Mouse (Mus musculus): Measurements from ENCODE around the gene Skiv2l.

Gene Skiv2l

DNA sequence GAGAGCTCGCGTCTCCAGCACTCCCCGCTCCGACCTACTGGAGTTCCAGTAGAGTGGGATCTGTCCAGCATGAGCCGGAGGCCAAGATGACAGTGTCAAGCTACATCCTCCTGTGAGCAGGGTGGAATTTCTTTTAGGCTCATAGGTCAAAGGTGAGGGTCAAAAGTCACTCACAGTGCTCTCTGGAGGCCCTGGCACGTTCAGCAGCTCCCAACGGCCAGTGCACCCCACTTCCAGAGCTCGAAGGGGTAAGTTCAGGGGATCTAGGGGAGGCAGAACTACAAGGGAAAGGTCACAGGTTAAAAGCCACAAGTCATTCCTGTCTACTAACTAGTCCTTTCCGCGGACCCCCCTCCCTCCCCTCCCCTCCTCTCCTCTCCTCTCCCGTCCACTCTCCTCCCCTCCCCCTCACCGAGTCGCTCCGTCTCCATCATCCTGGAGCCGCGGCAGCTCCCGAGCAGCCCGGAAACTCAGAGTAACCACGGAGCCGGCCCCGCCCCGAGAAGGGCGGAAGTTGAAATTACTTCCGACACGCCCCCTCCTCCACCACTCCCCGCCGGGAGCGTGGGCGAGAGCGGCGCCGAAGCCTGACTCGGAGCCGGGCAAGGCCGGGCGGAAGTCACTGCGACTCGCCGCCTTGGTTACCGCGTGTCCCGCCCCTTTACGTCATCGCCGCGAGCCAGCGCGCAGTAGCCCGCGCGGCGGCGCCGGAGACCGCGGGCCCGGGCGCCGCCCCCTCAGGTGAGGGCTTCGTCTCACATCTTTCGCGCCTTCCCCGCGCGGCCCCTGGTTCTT is at the start of gene Skiv2l, which contains the start of gene Nelfe:
Skiv2l (minus strand) TSS at position 489 of the 795 bp plus-strand sequence.
Nelfe (plus strand) TSS at position 670 of the 795 bp plus-strand sequence.
- CTCF ChIA-PET = interaction anchor here in 3 of 4 experiments (0.6 to 1.4 kb wide), 5 partner anchors 12 to 231 kb away, joined by 3 to 6 read pairs (median 4); partner anchors contain the start of genes Dxo (in 1 of the 3) and Stk19 (in 1 of the 3)
- POLR2A ChIA-PET = interaction anchor here in 3 of 4 experiments (0.6 to 4.1 kb wide), 32 partner anchors 9 to 948 kb away, joined by 3 to 31 read pairs (median 4); partner anchors contain the start of genes Dxo (in 3 of the 3), Stk19 (in 3 of the 3), Agpat1 (in 2 of the 3) and Atf6b (in 1 of the 3)

DNA sequence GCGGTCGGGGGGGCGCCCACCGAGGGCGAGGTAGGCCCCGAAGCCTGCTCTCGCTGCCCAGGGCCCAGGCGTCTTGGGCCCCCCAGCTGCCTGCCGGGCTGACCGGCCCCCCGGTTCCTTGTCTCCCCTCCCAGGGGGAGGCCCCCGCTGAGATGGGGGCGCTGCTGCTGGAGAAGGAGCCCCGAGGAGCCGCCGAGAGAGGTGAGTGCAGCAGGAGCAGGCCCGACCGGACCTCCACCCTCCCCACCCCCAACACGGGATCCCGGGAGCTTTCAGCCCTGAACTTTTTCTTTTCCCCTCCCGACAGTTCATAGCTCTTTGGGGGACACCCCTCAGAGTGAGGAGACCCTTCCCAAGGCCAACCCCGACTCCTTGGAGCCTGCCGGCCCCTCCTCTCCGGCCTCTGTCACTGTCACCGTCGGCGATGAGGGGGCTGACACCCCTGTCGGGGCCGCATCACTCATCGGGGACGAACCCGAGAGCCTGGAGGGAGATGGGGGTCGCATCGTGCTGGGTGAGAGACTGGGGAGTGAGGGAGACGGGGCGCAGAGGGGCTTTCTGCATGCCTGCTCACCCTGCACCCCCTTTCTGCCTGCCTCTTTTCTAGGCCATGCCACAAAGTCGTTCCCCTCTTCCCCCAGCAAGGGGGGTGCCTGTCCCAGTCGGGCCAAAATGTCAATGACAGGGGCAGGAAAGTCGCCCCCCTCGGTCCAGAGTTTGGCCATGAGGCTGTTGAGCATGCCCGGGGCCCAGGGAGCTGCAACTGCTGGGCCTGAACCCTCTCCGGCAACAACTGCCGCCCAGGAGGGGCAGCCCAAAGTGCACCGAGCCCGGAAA is 49.3 kb upstream of the Skiv2l start:
- ChIA-PET CTCF (interaction anchor here in 2 of 4 experiments (0.6 to 1.6 kb wide), 5 partner anchors 10 to 189 kb away, joined by 3 to 5 read pairs (median 4); partner anchors contain the start of gene Neu1 (in 1 of the 2)), POLR2A (interaction anchor here in 3 of 4 experiments (0.6 to 8.4 kb wide), 17 partner anchors 10 to 780 kb away, joined by 3 to 93 read pairs (median 4); partner anchors contain the start of genes Gm20547 (in 1 of the 3), H2-DMa (in 1 of the 3), Lsm2 (in 1 of the 3) and Neu1 (in 1 of the 3))

DNA sequence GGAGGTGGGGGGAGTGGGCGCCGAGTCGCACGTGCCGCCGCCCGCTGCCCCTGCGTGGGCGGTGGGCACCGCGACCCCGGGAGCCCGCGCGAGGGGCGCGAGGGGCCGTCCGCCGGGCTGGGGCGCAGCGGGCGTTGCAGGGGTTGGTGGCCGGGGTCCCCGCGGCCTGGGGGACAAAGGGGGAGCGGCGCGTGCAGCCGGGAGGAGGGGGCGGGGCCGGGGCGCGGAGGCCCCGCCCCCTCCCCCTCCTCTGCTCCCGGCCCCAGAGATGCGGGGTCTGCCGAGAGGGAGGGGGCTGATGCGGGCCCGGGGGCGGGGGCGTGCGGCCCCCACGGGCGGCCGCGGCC is 48.7 kb upstream of the Skiv2l start:
- ChIA-PET POLR2A (interaction anchor here in 3 of 4 experiments (0.6 to 8.4 kb wide), 22 partner anchors 7 to 780 kb away, joined by 3 to 93 read pairs (median 4); partner anchors contain the start of genes Gm20547 (in 2 of the 3), H2-DMa (in 1 of the 3), Neu1 (in 1 of the 3) and Prrc2a (in 1 of the 3)), CTCF (interaction anchor here in 2 of 4 experiments (0.5 to 2.3 kb wide), 7 partner anchors 11 to 190 kb away, joined by 3 to 6 read pairs (median 4); partner anchors contain the start of gene Neu1 (in 1 of the 2))

DNA sequence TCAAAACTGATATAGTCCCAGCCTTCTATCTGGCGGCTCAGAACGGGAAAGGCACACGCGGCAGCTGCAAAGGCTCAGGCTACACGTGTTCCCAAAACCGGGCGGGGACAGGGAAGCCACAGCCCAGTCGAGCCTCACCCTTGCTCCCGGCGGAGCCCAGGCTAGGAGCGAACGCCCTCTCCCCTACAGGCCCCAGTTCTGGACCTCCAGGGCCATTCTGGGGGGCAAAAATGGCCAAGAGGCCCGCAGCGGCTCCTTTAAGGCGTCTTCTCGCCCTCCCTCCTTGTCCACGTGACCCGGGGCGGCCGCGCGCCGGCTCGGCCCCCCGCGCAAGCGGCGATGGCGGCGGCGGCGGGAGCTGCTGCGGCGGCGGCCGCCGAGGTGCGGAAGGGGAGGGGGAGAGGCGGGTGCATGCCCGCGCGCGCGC is 48.2 kb upstream of the Skiv2l start, which contains the start of the genes C2 and Ehmt2:
C2 (minus strand) TSS at position 106 of the 427 bp plus-strand sequence.
Ehmt2 (plus strand) TSS at position 310 of the 427 bp plus-strand sequence.
- POLR2A ChIA-PET = interaction anchor here (0.5 to 8.4 kb wide), 26 partner anchors 7 to 778 kb away, joined by 3 to 93 read pairs (median 4); partner anchors contain the start of genes Gm20547 (in 2 of the 4), Neu1 (in 1 of the 4), Prrc2a (in 1 of the 4) and Skiv2l (in 1 of the 4)
- CTCF ChIA-PET = interaction anchor here in 2 of 4 experiments (0.5 to 2.3 kb wide), 9 partner anchors 9 to 190 kb away, joined by 3 to 10 read pairs (median 4); partner anchors contain the start of gene Neu1 (in 1 of the 2)

DNA sequence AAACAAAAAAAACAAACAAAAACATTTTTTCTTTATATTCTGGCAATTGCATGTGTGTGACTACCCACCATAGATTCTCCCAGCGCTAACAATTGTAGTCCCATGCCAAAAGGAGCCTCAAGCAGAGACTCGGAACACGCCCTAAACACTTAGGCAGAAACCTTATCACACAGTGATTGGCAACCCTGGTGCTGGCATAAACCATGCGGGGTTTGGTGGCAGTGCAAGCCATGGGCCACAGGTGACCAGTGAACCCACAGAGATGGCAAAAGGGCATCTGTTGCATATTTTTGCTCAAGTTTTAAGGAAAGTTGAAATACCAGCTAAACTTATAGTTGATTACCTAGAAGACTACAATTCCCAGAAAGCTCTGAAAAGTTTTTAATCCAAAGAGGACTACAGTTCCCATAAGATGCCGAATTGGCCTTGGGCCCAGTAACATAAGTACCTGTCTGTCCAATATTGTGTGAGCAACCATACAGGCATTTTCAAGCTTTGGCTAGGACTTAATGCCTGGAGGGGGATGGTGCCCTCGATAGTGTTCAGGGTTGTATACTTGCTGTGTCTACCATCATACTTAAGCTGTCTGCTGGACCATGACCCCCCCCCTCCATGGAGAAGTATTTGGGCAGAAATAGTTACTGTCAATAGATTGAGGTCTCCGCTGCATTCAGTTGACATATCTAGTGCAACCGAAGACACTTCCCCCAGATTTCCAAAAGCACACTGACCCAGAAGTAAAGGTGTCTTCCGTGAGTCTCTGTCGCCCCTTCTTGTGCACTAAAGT is 47.6 kb upstream of the Skiv2l start:
- ChIA-PET CTCF (interaction anchor here in 2 of 4 experiments (0.9 to 2.3 kb wide), 6 partner anchors 10 to 55 kb away, joined by 3 to 10 read pairs (median 5); partner anchors contain the start of gene Neu1 (in 1 of the 2)), POLR2A (interaction anchor here (0.5 to 8.4 kb wide), 20 partner anchors 8 to 778 kb away, joined by 3 to 93 read pairs (median 4); partner anchors contain the start of genes Gm20547 (in 1 of the 4), Hspa1a (in 1 of the 4), Hspa1l (in 1 of the 4) and Neu1 (in 1 of the 4))

DNA sequence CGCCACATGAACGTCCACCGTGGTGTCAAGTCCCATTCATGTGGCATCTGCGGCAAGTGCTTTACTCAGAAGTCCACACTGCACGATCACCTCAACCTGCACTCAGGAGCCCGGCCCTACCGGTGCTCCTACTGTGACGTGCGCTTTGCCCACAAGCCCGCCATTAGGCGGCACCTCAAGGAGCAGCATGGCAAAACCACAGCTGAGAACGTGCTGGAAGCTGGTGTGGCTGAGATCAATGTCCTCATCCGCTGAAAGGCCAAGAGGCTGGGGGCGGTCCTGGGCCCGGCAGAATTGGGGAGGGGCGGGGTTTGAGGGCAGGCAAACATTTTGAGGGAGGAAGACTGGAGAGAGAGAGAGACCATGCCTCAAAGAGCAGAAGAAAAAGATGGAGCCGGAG is 46.4 kb upstream of the Skiv2l start:
- POLR2A ChIA-PET = interaction anchor here (0.6 to 8.4 kb wide), 20 partner anchors 9 to 1049 kb away, joined by 3 to 93 read pairs (median 5); partner anchors contain the start of genes H2-DMa (in 1 of the 4), Hspa1a (in 1 of the 4), Hspa1l (in 1 of the 4) and Vars (in 1 of the 4)
- CTCF ChIA-PET = interaction anchor here in 3 of 4 experiments (0.6 to 2.3 kb wide), 4 partner anchors 15 to 555 kb away, joined by 3 to 10 read pairs (median 6); no protein-coding TSS in a partner anchor

DNA sequence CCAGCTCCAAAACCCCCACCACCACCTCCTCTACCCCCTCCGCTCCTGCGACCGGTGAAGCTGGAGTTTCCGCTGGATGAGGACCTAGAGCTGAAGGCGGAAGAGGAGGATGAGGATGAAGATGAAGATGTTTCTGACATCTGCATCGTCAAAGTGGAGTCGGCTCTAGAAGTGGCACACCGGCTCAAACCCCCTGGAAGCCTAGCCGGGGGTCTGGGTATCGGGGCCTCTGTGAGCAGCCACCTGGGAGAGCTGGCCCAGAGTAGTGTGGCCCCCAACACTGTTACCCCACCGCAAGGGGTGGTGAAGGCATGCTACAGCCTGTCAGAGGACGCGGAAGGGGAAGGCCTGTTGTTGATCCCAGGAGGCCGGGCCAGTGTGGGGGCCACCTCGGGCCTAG is 45.7 kb upstream of the Skiv2l start:
- POLR2A ChIA-PET = interaction anchor here (0.6 to 8.4 kb wide), 21 partner anchors 8 to 1049 kb away, joined by 3 to 93 read pairs (median 4); partner anchors contain the start of genes Atf6b (in 1 of the 4), H2-DMa (in 1 of the 4), Hspa1a (in 1 of the 4) and Hspa1l (in 1 of the 4)
- CTCF ChIA-PET = interaction anchor here in 1 of 4 experiments (1.9 kb wide), 1 partner anchor 271 kb away, joined by 5 read pairs; no protein-coding TSS in a partner anchor

DNA sequence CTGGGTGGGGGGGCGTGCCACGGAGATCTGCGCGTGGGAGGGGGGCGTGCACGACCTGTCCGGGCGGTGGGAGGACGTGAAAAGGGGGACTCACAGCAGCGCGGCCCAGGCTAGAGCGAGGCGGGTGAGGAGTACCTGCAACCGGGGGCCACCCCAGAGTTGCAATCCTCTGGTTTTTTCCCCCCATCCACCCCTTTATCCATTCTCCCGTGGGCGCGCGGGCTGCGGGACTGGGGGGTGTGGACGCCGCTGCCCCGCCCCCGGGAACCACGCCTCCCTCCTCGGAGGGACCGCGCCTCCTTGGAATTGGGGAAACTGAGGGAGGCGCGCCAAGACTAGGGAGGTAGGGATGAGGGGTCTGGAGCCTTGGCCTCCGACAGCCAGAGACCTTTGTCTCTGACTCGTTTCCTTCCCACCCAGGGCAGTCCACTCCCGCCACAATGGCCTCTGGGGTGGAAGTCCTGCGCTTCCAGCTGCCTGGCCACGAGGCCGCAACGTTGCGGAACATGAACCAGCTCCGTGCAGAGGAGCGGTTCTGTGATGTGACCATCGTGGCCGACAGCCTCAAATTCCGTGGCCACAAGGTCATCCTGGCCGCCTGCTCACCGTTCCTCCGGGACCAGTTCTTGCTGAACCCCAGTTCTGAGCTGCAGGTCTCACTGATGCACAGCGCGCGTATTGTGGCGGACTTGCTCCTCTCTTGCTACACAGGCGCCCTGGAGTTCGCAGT is 45.0 kb upstream of the Skiv2l start:
- ChIA-PET POLR2A (interaction anchor here in 3 of 4 experiments (0.6 to 8.4 kb wide), 20 partner anchors 8 to 248 kb away, joined by 3 to 93 read pairs (median 4); partner anchors contain the start of genes Atf6b (in 1 of the 3), Neu1 (in 1 of the 3) and Slc44a4 (in 1 of the 3)), CTCF (interaction anchor here in 1 of 4 experiments (1.0 to 2.1 kb wide), 5 partner anchors 8 to 271 kb away, joined by 3 to 10 read pairs (median 5); partner anchors contain the start of gene Slc44a4)

DNA sequence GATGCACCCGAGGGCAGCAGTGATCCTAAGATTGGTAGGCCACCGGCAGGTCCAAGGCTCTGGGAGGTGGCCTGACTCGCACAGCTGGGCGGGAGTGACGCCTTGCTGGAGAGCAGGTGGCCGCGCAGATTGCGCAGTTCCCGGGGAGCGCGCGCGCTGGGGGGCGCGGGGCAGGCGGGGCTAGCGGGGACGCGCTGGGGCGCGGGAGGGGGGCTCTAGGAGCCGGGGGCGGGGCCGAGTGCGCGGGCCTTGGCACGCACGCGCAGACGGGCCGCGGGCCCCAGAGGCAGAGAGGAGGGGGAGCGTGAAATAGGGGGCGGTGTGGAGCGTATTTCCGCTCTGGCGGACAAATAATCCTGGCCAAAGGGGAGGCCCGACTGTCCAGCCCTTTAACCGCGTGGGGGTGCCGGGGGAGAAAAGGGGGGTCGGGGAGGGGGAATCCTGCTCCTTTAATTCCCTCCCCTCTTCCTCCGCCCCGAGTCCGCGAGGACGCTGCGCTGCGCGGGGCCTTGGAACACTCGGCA is 44.1 kb upstream of the Skiv2l start:
- POLR2A ChIA-PET = interaction anchor here (0.6 to 8.4 kb wide), 27 partner anchors 8 to 601 kb away, joined by 3 to 93 read pairs (median 4); partner anchors contain the start of genes H2-Q2 (in 1 of the 4), Neu1 (in 1 of the 4) and Zbtb12 (in 1 of the 4)

DNA sequence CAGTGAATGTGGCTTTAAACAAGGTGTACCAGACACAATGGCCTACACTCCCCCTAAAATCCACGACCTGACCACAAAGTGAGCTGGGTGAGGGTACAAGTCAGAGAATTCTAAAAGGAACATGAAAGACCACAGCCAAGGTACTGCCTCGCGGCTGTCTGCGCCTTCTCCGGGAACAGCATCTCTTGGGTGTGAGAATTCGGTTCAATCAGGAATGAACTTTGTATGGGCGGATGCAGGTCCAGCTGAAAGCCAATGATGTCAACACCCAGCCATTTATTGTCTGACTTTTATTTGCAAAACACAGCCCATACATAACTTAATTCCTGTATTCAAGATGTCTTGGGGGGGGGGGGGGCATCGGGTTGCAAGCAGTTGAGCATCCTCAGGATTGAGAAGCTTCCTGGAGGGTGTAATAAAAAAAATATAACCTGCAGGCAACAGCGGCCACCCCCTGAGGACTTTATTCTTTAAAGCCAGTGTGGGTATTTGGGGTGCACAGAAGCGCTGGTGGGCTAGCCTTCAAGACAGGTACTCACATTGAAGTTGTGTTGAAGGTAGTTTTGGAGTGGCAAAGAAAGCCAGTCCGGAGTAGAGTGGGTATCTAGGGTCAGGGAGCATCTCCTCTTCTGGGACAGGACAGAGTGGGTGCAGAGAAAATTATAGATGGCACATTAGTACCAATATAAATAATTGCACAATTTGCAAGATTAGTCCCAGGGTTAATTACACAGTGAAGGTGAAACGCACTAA is 43.2 kb upstream of the Skiv2l start:
- ChIA-PET CTCF (interaction anchor here in 3 of 4 experiments (0.6 to 2.1 kb wide), 13 partner anchors 8 to 361 kb away, joined by 3 to 10 read pairs (median 4); no protein-coding TSS in a partner anchor), POLR2A (interaction anchor here (0.6 to 8.4 kb wide), 33 partner anchors 9 to 449 kb away, joined by 3 to 93 read pairs (median 4); partner anchors contain the start of genes Neu1 (in 2 of the 4), H2-Q2 (in 1 of the 4), Nelfe (in 1 of the 4) and Skiv2l (in 1 of the 4))

More for the DNA sequence above, 44.1 kb upstream of the Skiv2l start:
- CTCF ChIA-PET = interaction anchor here in 3 of 4 experiments (0.5 to 2.1 kb wide), 11 partner anchors 9 to 1149 kb away, joined by 3 to 10 read pairs (median 4); partner anchors contain the start of gene Slc44a4 (in 1 of the 3)

DNA sequence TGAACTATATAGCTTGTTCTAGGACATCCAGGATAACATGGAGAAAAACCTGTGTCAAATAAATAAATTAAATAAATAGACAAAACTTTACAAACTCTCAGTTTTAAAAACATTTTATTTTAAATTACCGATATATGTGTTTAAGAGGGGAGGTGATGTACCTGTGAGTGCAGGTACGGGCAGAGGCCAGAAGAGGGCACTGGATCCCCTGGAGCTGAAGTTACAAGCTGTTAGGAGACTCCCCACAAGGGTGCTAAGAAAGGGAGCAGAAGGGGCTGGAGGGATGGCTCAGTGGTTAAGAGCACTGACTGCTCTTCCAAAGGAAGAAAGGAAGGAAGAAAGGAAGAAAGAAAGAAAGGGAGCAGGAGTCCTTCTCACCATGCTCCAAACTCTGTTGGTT is 41.4 kb upstream of the Skiv2l start:
- CTCF ChIA-PET = interaction anchor here (0.5 to 3.0 kb wide), 23 partner anchors 8 to 770 kb away, joined by 3 to 23 read pairs (median 4); partner anchors contain the start of genes Gm20547 (in 1 of the 4), Neu1 (in 1 of the 4) and Zbtb12 (in 1 of the 4)
- POLR2A ChIA-PET = interaction anchor here in 3 of 4 experiments (0.7 to 3.0 kb wide), 27 partner anchors 9 to 350 kb away, joined by 3 to 25 read pairs (median 4); partner anchors contain the start of genes Zbtb12 (in 2 of the 3), Ddx39b (in 1 of the 3), Dxo (in 1 of the 3) and Gm20547 (in 1 of the 3)

DNA sequence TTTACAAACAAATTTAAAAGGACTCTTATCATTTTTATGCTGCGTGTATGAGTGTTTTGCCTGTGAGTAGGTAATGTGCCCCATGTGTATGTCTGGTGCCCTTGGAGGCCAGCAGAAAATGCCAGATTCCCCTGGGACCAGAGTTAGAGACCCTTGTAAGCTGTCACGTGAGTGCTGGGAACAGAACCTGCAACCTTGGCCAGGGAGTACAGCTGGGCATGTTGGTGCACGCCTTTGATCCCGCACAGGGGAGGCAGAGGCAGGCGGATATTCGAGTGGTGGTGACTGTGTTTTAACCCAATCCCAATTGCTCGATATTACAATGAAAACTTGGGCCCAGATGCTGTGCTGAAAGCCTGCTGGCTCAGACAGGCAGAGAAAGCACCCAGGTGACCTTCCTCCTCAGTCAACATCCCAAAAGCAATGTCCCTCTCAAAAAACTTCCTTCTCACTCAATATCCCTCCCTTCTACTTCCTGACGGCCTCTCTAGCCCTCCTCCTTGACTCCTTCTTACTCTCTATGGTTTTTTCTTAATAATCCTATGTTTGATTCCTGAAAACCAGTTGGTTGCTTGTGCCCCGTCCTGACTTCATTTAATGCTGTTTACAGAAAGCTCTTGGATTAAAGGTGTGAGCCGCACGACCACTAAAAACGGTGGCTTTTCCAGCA is 40.2 kb upstream of the Skiv2l start:
- POLR2A ChIA-PET = interaction anchor here in 3 of 4 experiments (0.5 to 3.0 kb wide), 16 partner anchors 9 to 109 kb away, joined by 3 to 25 read pairs (median 4); partner anchors contain the start of genes Zbtb12 (in 3 of the 3), Gm20547 (in 1 of the 3) and Neu1 (in 1 of the 3)
- CTCF ChIA-PET = interaction anchor here in 1 of 4 experiments (1.0 to 3.0 kb wide), 3 partner anchors 11 to 21 kb away, joined by 6 to 23 read pairs (median 13); partner anchors contain the start of gene Zbtb12

DNA sequence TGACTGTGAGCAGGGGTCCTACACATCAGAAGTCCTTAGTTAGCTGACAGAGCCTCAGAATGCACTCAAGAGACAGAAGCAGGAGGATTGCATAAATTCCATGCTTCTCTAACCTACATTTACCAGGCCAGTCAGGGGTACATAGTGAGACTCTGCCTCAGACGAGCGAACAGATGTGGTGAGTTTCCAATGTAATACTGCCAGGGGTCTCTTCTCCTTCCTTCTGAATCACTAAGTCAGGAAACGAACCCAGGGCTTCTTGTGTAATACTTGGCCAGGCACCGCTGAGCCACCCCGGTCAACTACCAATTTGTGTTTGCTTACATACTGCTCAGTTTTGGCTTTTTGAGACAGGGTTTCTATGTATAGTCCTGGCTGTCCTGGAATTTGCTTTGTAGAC is 37.9 kb upstream of the Skiv2l start:
- ChIA-PET POLR2A (interaction anchor here in 1 of 4 experiments (0.6 kb wide), 1 partner anchor 12 kb away, joined by 3 read pairs; no protein-coding TSS in a partner anchor), CTCF (no interaction called here)

Measured in embryonic stem cell, embryonic (primary cell).